Mouse (Mus musculus) R1 (cell line): Measurements from ENCODE around the gene Wdr12.
"Not testable (repeated sequence)": the region's sequence is repeated elsewhere in the genome, so short reads cannot be mapped to it uniquely, and the experiment has no call there.

Experiments used
- DNase-seq: peaks from one replicate; pipeline ENCODE4 v3.0.0-alpha.2; 2018; ENCODE audit warnings: low read depth, low spot score

Wdr12 gene

DNA sequence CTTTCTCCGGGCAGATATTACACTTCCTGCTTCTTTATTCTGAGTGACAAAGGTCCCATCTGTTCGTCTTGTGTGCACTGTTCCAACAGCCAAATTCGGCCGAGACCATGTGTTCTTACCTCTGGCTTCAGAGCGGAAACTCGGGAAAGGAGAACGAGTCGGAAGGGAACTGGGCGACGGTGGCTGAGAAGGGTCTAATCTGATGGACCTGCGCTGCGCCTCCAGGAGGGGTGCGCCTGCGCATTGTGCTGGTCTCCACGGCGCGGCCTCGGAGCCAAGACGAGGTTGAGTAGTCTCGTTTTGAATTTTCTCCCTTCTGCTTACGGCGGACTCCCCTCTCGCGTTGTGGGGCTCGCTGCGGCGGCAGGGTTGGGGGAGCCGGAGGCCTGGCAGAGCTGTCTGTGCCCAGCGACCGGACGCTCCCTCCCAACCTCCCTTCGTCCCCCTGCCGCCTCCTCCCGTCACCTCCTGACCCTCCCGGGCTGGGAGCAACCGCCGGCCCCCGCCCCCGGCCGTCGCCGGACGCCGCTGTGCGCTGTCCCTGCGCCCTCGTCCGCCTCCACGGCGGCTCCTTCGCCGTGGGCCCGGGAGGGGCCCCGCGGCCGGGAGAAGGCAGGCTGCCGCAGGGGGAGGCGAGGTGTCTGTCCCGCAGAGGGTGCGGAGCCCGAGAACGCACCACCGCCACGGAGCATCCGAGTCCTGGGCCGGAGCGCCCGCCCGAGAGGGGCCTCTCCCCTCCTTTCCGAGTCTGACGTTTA, at the start of gene Wdr12, which contains the start of gene Carf:
Wdr12 (minus strand) TSS at position 622 of the 758 bp plus-strand sequence.
Carf (plus strand) TSS at position 224 of the 758 bp plus-strand sequence.
- DNase-seq, result peak; percentile 99

DNA sequence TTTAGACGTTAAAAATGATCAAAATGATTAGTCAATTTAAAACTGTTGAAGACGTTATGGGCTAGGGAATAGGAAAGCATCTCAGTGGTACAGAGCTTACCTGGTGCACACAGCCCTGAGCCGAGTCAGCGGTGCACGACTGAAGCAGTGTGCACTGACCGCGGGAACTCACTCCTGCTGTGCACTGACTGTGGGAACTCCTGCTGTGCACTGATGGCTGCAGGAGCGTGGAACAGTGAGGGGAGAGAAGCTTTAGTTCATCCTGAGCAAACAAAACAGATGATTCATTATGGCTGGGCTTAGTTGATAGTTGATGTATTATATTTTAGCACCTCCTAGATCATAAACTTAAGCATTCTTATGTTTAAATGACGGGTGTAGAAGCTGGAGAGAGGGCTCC, 38.9 kb upstream of the Wdr12 start:
- peak; percentile 28 for DNase-seq

DNA sequence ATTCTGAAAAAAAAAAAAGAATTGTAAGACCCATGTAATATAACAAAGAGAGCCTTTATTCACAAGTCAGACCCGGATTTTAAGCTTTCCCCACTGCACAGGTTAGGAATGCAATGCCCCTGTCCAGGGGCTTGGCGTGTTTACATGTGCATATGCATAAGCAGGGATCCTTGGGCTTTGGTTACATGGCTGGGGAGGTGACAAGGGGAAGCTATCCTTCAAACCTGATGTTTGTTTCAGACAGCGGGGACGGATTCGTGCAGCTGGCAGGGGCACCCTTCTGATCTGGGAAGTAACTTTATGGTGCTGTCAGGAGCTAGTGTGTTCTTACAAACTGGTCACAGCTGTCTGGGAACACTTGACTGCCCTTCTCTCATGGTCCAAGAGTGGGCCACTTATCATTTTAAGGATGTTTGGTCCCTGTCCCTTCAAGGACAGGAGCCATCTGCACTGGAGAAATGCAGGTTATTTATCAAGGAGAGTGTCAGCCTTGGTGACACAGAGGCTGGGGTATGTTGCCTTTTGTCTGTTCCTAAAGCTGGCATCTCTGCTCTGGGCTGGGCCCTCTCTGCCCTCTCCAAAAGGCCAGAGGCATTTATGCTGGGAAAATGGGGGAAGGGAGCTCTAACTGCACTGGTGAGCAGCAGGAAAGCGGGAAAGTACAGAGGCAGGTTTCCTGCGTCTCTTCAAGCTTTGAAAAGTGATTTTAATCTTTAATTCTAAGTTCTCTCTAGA, 19.4 kb upstream of the Wdr12 start:
- peak; percentile 6 for DNase-seq

DNA sequence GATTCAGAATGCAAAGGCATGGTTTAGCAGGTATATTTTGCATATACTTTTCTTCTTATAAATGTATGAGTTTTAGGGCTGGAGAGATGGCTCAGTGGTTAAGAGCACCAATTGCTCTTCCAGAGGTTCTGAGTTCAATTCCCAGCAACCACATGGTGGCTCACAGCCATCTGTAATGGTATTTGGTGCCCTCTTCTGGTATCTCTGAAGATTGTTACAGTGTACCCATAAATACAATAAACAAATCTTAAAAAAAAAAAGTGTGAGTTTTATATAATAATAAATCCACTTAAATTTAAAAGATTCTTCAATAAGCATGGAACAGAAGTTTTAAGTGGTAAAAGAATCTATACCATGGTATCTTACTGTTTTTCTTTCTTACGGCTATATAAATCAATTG, 6.1 kb upstream of the Wdr12 start:
- peak; percentile 39 for DNase-seq

GRCm38 (mm10) chr1:60098839-60099238, 394 bp upstream of the Wdr12 start:
- peak; percentile 19 for DNase-seq

DNA sequence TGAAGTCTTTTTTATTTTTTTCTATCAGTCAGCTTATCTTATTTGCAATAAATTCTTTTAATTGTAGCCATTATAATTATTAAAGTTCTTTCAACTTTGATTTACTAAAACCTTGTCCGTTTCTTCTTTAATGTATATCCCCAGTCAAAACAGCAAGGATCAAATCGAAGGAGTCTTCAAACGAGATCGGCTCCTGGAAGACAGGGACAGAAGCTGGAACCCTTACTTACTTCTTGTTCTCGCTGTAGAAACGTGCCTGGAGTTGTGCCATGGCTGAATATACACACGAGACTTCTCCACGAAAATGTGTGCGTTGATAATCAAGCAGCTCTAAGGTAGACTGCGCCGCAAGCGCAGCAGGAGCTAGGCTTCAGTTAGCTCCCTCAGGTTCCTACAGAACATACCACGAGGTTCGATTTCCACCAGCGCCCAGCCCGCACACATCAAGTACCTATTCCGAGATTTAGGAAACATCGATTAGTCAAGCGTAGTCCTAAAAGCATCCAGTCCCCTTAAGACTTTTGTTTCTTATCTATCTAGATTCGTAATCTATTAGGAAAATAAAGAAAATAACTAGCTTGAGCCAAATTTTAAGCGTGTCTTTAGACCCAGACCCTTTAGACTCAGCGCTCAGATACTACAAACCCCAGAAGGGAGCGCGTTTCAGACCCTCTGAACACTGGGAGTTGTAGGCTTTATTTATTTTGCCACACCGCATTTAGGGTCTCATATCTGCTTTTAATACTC, 995 bp downstream of the Wdr12 start:
- peak; percentile 94 for DNase-seq

DNA sequence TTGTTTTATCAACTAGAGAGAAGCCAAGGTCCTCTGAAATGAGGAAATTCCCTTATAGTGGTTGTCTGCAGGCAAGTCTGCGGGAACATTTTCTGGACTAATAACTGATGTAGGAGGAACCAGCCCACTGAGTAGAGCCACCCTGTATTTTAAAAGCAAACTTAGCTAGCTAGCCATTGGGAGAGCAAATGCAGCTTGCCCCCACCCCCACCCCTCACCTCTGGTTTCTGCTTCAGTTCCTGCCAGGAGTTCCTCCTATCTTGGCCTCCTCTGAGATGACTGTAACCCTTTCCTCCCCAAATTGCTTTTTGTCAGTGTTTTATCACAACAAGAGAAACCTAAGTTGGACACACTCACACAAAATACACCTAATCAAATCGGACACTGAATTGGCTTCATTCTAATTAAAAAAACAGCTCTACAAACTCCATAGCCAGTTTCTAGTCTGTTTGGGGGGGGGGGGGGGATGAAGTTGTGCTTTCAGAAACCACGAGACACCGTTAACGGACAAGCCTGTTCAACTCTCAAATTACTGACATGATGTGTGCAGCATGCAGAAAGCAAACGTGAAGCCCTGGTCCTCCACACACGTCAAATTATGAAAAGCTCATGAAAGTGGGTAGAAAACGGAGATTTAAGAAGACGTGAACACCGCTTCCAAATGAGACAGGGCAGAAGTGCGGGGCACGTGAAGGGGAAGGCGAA, 1.7 kb downstream of the Wdr12 start:
- peak; percentile 51 for DNase-seq

- DNase-seq, result peak; percentile 82
Measured at GRCm38 (mm10) chr1:60076411-60076810, 22.0 kb downstream of the Wdr12 start.

DNA sequence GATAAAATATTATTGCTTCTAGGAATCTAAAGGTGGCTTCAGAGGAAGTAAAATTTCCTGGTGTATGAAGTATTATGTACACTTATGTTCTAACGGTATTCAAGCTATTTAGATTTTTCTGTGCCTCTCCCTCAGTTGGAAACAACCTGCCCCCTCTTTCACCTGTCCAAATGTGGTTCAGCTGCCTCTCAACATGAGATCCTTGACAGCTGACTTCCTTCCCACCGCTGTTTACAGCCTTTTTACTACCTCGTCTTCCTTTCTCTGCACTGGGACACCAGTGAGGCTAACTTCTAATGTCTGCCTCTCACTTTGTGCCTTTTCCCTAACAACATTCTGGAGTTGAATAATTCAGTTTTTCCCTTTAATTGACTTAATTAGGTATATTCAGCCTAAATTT, 22.9 kb downstream of the Wdr12 start:
- DNase-seq, result no peak

- DNase-seq, result no peak
Measured at GRCm38 (mm10) chr1:60074935-60075334, 23.5 kb downstream of the Wdr12 start.

GRCm38 (mm10) chr1:60070725-60071124, 27.7 kb downstream of the Wdr12 start:
- DNase-seq, result not testable (repeated sequence)

DNA sequence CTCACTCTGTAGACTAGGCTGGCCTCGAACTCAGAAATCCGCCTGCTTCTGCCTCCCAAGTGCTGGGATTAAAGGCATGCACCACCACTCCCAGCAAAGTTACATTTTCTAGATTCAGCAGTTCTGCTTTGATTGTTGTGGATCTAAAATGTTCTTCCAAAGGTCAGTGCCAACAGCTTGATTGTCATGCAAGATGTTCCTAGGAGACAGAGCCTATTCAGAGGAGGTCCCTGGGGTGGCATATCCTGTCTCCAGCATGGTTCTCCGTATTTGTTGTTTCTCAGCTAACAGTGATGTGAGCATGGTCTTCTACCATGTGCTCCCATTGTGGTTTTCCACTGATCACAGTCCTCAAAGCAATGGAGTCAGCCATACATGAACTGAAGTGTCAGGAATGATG, 42.1 kb downstream of the Wdr12 start:
- peak; percentile 93 for DNase-seq

DNA sequence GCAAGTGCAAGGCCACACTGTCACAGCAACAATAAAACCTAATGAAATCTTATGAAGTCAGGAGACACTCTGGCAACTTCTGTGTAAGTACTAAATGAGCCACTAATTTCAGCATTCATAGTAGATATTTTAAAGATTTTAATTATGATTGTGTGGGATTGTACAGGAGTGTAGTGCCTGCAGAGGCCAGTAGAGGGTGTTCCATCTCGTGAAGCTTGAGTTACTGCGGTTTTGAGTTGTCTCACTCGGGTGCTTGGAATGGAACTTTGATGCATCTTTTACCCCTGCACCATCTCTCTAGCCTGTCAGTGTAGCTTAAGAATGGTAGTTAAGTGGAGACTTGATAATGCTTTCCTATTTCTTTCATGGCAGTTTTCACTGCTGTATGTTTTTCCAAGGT, 43.8 kb downstream of the Wdr12 start:
- peak; percentile 47 for DNase-seq

GRCm38 (mm10) chr1:60047481-60047880, 51.0 kb downstream of the Wdr12 start:
- DNase-seq, result peak; percentile 86

DNA sequence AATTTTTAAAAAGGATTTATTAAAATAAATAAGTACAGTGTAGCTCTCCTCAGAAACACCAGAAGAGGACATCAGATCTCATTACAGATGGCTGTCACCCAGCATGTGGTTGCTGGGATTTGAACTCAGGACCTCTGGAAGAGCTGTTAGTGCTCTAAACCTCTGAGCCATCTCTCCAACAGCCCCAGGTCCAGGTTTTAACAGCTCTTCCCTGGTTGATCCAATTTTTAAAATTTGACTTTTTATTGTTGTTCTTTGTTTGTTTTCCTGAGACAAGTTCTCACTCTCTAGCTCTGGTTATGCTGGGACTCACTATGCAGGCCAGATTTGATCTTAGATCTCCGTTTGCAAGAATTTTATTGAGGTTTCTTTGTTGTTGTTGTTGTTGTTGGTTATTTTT, 53.9 kb downstream of the Wdr12 start:
- no peak for DNase-seq

DNA sequence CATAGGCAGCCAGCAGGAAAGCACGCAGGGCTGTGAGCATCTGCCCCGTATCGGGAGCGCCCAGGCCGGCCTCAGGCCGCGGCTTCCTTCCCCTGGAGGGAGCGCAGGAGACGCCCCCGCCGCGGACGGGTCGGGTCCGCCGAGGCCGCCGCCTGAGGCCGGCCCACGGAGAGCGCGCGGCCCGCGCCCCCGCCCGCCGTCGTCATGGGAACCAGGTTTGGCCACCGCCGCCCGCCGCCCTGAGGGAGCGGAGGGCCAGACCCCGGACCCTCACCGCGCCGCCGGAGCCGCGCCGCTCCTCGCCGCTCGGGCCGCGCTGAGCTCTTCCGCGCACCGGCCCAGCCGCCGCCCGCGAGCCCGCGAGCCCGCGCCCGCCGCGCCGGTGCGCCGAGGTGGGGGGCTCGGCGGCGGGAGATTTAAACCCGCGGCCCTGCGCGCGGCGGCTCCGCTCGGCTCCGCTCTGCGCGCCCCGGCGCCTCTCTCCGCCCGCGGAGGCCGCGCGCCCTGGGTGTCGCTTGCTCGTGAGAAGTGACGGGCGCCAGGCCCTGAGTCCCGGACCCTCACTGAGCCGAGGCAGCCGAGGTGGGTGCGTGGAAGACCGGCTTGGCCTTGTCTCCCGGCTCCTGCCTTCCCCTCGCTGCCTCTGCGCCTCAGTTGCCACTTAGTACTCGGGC, 55.5 kb downstream of the Wdr12 start, which contains the start of gene Ica1l:
Ica1l (minus strand) TSS at position 389 of the 674 bp plus-strand sequence.
- DNase-seq, result peak; percentile 74

GRCm38 (mm10) chr1:60042398-60042795, 56.0 kb downstream of the Wdr12 start:
- no peak for DNase-seq

- DNase-seq, result no peak
Measured at GRCm38 (mm10) chr1:60035044-60035443, 63.4 kb downstream of the Wdr12 start.
